ENCODE assay signal across 16 mouse cellular contexts in the genomic region with DNA sequence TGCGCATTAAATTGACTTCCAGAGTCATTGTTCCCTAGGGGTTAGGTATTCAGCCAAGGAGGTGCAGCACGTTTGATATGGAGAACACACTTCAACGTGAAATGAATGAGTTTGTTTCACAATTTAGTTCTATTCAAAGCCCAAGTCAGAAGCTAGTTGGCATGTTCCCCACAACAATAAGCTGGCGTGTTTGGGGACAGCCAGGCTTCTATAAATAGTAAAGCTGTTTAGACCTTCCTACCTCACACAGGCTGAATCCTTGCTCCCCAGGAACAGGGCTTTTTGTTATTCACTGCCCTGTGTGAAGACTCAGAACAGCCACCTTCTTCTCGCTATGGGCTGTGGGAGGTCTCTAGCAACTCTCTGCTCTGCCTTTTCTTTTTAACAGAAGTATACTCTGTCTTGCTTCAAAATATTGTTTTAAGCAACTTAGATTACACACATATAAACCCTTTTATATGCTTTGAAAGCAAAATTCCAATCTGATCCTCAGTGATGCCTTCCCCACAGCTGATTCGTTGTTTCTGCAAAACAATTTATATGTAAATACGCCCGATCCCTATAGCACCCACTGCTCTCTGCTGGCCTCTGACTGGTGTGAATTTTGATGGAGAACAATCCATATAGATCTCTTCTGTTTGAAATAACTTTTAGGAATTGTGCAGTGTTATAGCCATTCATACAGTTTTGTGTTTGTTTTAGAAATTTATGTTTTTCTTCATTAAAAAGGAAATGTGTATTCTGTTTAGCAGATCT.
A peak's percentile ranks its signal among the peaks of the same experiment; 100 is the strongest.
DNase-seq lines count a peak whose midpoint lies in the region; ATAC-seq lines count a peak whose summit lies in the region.
"Had no signal": no experiment of that assay in that cellular context is flagged by ENCODE, and none has a peak within 500 bp of the region (broad histone marks: within the 10 kb centered on the region; RNA-seq: fewer than 3 reads in every experiment).

No protein-coding gene starts in this region.

- no peaks in the 10 kb centered on the region for H3K36me3 ChIP-seq in heart, embryonic 16.5 days (ENCODE audit: control insufficient read depth, insufficient read depth)
- H3K36me3 ChIP-seq in intestine, embryonic 16.5 days (ENCODE audit: control insufficient read depth, insufficient read depth, low read length) = no peaks in the 10 kb centered on the region
- H3K36me3 ChIP-seq: liver, embryonic 13.5 days; neural tube, embryonic 12.5 days had no signal

- H3K9ac ChIP-seq in heart, embryonic 16.5 days (ENCODE audit: low read length) = peak overlapping the region; percentile 6; the same call in 1 of the 2 replicates
- no peak overlapping the region for H3K9ac ChIP-seq in intestine, embryonic 16.5 days (ENCODE audit: low read depth, low read length)
- H3K9ac ChIP-seq: liver, embryonic 13.5 days; neural tube, embryonic 12.5 days had no signal

- no peak overlapping the region for H3K4me2 ChIP-seq in heart, embryonic 16.5 days (ENCODE audit: low read depth, low read length)
- H3K4me2 ChIP-seq in intestine, embryonic 16.5 days (ENCODE audit: low read depth, low read length) = no peak overlapping the region
- H3K4me2 ChIP-seq: liver, embryonic 13.5 days; neural tube, embryonic 12.5 days had no signal

- 41% methylated on average over 8 of the region's 8 CpGs for WGBS in heart, embryonic 16.5 days
- WGBS in intestine, embryonic 16.5 days = 56% methylated on average over 8 of the region's 8 CpGs

- ATAC-seq in heart, embryonic 16.5 days (replicated peaks; ENCODE audit: extremely low read depth, insufficient read depth, low FRiP score) = no peak; the same call in 1 of the 2 replicates
- no peak for ATAC-seq in intestine, embryonic 16.5 days

- H3K4me1 ChIP-seq in heart, embryonic 16.5 days (ENCODE audit: control insufficient read depth, insufficient read depth, low read length) = peaks cover 5% of the 10 kb centered on the region
- no peaks in the 10 kb centered on the region for H3K4me1 ChIP-seq in intestine, embryonic 16.5 days (ENCODE audit: control insufficient read depth, insufficient read depth, low read length)
- H3K4me1 ChIP-seq: liver, embryonic 13.5 days; neural tube, embryonic 12.5 days had no signal

- intact Hi-C loops in heart, postnatal 36 days (cut with DNase I) = no loop called here

- H3K27ac ChIP-seq in heart, embryonic 16.5 days (ENCODE audit: low read length) = peak overlapping the region; percentile 79
- no peak overlapping the region for H3K27ac ChIP-seq in intestine, embryonic 16.5 days (ENCODE audit: low read length)
- H3K27ac ChIP-seq: forebrain, embryonic 10.5 days; liver, embryonic 13.5 days; neural tube, embryonic 12.5 days had no signal

- no peaks in the 10 kb centered on the region for H3K9me3 ChIP-seq in heart, embryonic 16.5 days (replicated peaks; ENCODE audit: control insufficient read depth, low read length)
- no peaks in the 10 kb centered on the region for H3K9me3 ChIP-seq in intestine, embryonic 16.5 days (ENCODE audit: control insufficient read depth, low read length)
- H3K9me3 ChIP-seq: forebrain, embryonic 10.5 days; liver, embryonic 13.5 days; neural tube, embryonic 12.5 days had no signal

- no peaks in the 10 kb centered on the region for H3K27me3 ChIP-seq in heart, embryonic 16.5 days (ENCODE audit: control insufficient read depth, insufficient read depth, low read length)
- H3K27me3 ChIP-seq in intestine, embryonic 16.5 days (replicated peaks; ENCODE audit: control insufficient read depth, insufficient read depth, low read length) = no peaks in the 10 kb centered on the region
- H3K27me3 ChIP-seq: liver, embryonic 13.5 days; neural tube, embryonic 12.5 days had no signal

- H3K4me3 ChIP-seq in heart, embryonic 16.5 days (ENCODE audit: low read length) = no peak overlapping the region
- H3K4me3 ChIP-seq in intestine, embryonic 16.5 days (ENCODE audit: low read length) = no peak overlapping the region
- H3K4me3 ChIP-seq: forebrain, embryonic 10.5 days; liver, embryonic 13.5 days; neural tube, embryonic 12.5 days had no signal

- peak; percentile 78 for DNase-seq in heart, adult 11 months
- DNase-seq in heart, postnatal 36 days = no peak
- peak; percentile 12 for DNase-seq in kidney, adult 11 months
- no peak for DNase-seq in kidney, postnatal 14 days
- DNase-seq in ES-CJ7 (ENCODE audit: low read depth, low spot score) = peak; percentile 69
- DNase-seq in B cell, adult 2 months = no peak
- DNase-seq: adrenal gland, postnatal 10 days; cerebellum, adult 8-10 months; kidney, adult 8-10 months; liver, embryonic 13.5 days; retina, postnatal 1 day; thymus, adult 2 months had no signal

Comparison
In these comparisons a context has a peak if more than half of its experiments do, and no peak if none do; other contexts are left out.
1. DNase-seq: peak in heart, adult 11 months (single experiment), kidney, adult 11 months (single experiment) and ES-CJ7 (single experiment); none in heart, postnatal 36 days (0 of 2), kidney, postnatal 14 days (single experiment) and B cell, adult 2 months (0 of 2).